Mouse (Mus musculus) bone marrow, adult 2 months (tissue): ENCODE data around the gene Wasf2. TPM values are rescaled to one million over a fixed set of nuclear protein-coding genes. Genes with fewer than 3 reads are reported as not detected.
A peak's percentile ranks its signal among the peaks of the same experiment; 100 is the strongest.

Source experiments
- H3K27ac ChIP-seq: fragments of 200-500 bp; 2 replicates; pipeline ENCODE4 v1.5.1; 2012; ENCODE audit warnings: low read depth, mild to moderate bottlenecking, control low read depth, inconsistent platforms, low read length; ENCODE audit not compliant: control insufficient read depth, poor library complexity, insufficient read depth
- H3K4me1 ChIP-seq: fragments of 200-500 bp; 2 replicates; pipeline ENCODE4 v1.6.1; 2011; ENCODE audit warnings: low read length; ENCODE audit not compliant: control insufficient read depth, insufficient read depth
- H3K4me3 ChIP-seq: fragments of 200-500 bp; replicated peaks from 2 replicates; pipeline ENCODE3; 2011; ENCODE audit warnings: mild to moderate bottlenecking, low read depth, low read length, control low read depth; ENCODE audit not compliant: control insufficient read depth
- CTCF ChIP-seq: fragments of 200-500 bp; IDR thresholded peaks from 2 replicates; pipeline ENCODE4 v1.5.1; 2011; ENCODE audit warnings: low read length, control low read depth; ENCODE audit not compliant: control insufficient read depth, insufficient read depth
- POLR2A ChIP-seq: fragments of 200-500 bp; IDR thresholded peaks from 2 replicates; pipeline ENCODE4 v1.6.1; 2011; ENCODE audit warnings: low read depth, mild to moderate bottlenecking, control low read depth, low read length, borderline replicate concordance; ENCODE audit not compliant: control insufficient read depth
- WGBS: fragments of 180-500 bp; shearing (Covaris S2); methylation state at CpG from one replicate; pipeline ENCODE4 v1.1.7; 2018; 5-methylcytosine and 5-hydroxymethylcytosine counted together
- polyA plus RNA-seq: library from polyadenylated mRNA; stranded (reverse); fragments of >200 nt; gene quantifications from 2 replicates; pipeline ENCODE4 v1.2.4, GENCODE M21; 2011; ENCODE audit warnings: low replicate concordance; ENCODE audit not compliant: missing spikeins, insufficient read depth, insufficient read length

The Wasf2 gene
- polyA plus RNA-seq, 1 experiment: 56.6 TPM

- H3K27ac ChIP-seq: no peak overlapping the region
- WGBS: 71% methylated on average over 5 of the region's 5 CpGs
- H3K4me1 ChIP-seq: peaks cover 1% of the 10 kb centered on the region; the same call in 1 of the 2 replicates
- no peak for TF ChIP-seq POLR2A
- H3K4me3 ChIP-seq: no peak overlapping the region
These were observed 104.5 kb downstream of the Wasf2 start for GRCm38 (mm10) chr4:133234771-133235170.

GRCm38 (mm10) chr4:133235415-133235814, 105.1 kb downstream of the Wasf2 start:
- Histone ChIP-seq H3K4me1 (peaks cover 1% of the 10 kb centered on the region; the same call in 1 of the 2 replicates), H3K27ac (no peak overlapping the region), H3K4me3 (no peak overlapping the region)
- no peak for TF ChIP-seq CTCF
- WGBS: 80% methylated on average over 5 of the region's 5 CpGs

GRCm38 (mm10) chr4:133237911-133238310, 107.6 kb downstream of the Wasf2 start:
- Histone ChIP-seq H3K4me1 (peaks cover 1% of the 10 kb centered on the region; the same call in 1 of the 2 replicates), H3K27ac (0 out of 2 replicates have a peak overlapping the region, but pooled peaks have one; percentile 9), H3K4me3 (no peak overlapping the region)
- 1% methylated on average over 4 of the region's 4 CpGs for WGBS
- TF ChIP-seq CTCF (no peak), POLR2A (no peak)

GRCm38 (mm10) chr4:133240490-133240921, 110.2 kb downstream of the Wasf2 start, which contains the start of gene Map3k6:
Map3k6 (plus strand) TSS chr4:133240818.
- peak; percentile 55; the same call in 1 of the 2 replicates for TF ChIP-seq POLR2A
- no peak for TF ChIP-seq CTCF
- Histone ChIP-seq H3K27ac (peak within 1 kb of the TSS; percentile 87), H3K4me3 (peak within 1 kb of the TSS; percentile 81), H3K4me1 (peaks cover 1% of the 10 kb centered on the region; the same call in 1 of the 2 replicates)
- 8% methylated on average over 16 of the region's 16 CpGs for WGBS

GRCm38 (mm10) chr4:133240934-133241908, 110.9 kb downstream of the Wasf2 start:
- Histone ChIP-seq H3K4me3 (peak overlapping the region; percentile 81), H3K4me1 (peaks cover 1% of the 10 kb centered on the region; the same call in 1 of the 2 replicates), H3K27ac (peak overlapping the region; percentile 87)
- TF ChIP-seq CTCF (no peak; the same call in 1 of the 2 replicates), POLR2A (peak; percentile 82)
- under 1% methylated on average over 78 of the region's 78 CpGs for whole genome bisulfite sequencing

- Histone ChIP-seq H3K27ac (no peak overlapping the region), H3K4me3 (peak overlapping the region; percentile 32), H3K4me1 (peaks cover 1% of the 10 kb centered on the region; the same call in 1 of the 2 replicates)
- TF ChIP-seq POLR2A (no peak), CTCF (no peak)
- 42% methylated on average over 11 of the region's 11 CpGs for WGBS
These were observed 111.6 kb downstream of the Wasf2 start for GRCm38 (mm10) chr4:133241910-133242309.

- no peak overlapping the region for H3K4me3 ChIP-seq
- H3K4me1 ChIP-seq: peaks cover 1% of the 10 kb centered on the region
- 86% methylated on average over 9 of the region's 9 CpGs for WGBS
- no peak overlapping the region for H3K27ac ChIP-seq
- TF ChIP-seq CTCF (no peak), POLR2A (no peak)
These were observed 112.4 kb downstream of the Wasf2 start for GRCm38 (mm10) chr4:133242710-133243109.

- TF ChIP-seq CTCF: no peak
- TF ChIP-seq POLR2A: no peak
- 84% methylated on average over 13 of the region's 13 CpGs for WGBS
- Histone ChIP-seq H3K27ac (no peak overlapping the region), H3K4me3 (no peak overlapping the region), H3K4me1 (peaks cover 1% of the 10 kb centered on the region)
These were observed 113.2 kb downstream of the Wasf2 start for GRCm38 (mm10) chr4:133243538-133243937.
